Mouse (Mus musculus): ENCODE data around the gene Taz.

GRCm38 (mm10) chrX:74312540-74313464 is 31.1 kb downstream of the Taz start, which contains the start of gene Fam50a:
- no peak for TF ChIP-seq CTCF (IDR thresholded peaks at IDR 0.05; ENCODE audit: low read depth)
- TF ChIP-seq EP300 (IDR thresholded peaks at IDR 0.05; ENCODE audit: low read depth), result no peak

Data from heart, postnatal 0 days (tissue).